Mouse (Mus musculus) small intestine, adult 2 months (tissue): ENCODE results near the gene Dnah10. TPM values are rescaled to one million over a fixed set of nuclear protein-coding genes. Genes with fewer than 3 reads are reported as not detected.

Experiments
- H3K27ac ChIP-seq: fragments of 200-500 bp; 2 replicates; pipeline ENCODE4 v1.5.1; 2012; ENCODE audit warnings: low read depth, low read length, control low read depth, inconsistent platforms; ENCODE audit not compliant: insufficient read depth
- H3K27me3 ChIP-seq: fragments of 200-500 bp; 2 replicates; pipeline ENCODE4 v1.6.1; 2012; ENCODE audit warnings: mild to moderate bottlenecking, moderate library complexity, low read length, inconsistent platforms; ENCODE audit not compliant: control insufficient read depth, insufficient read depth
- H3K36me3 ChIP-seq: fragments of 200-500 bp; 2 replicates; pipeline ENCODE4 v1.6.1; 2012; ENCODE audit warnings: mild to moderate bottlenecking, low read length, control low read depth, inconsistent platforms; ENCODE audit not compliant: control insufficient read depth, insufficient read depth
- H3K4me1 ChIP-seq: fragments of 200-500 bp; 2 replicates; pipeline ENCODE4 v1.6.1; 2012; ENCODE audit warnings: low read length, inconsistent platforms, mixed read lengths; ENCODE audit not compliant: control insufficient read depth, insufficient read depth, insufficient read length
- H3K4me3 ChIP-seq: fragments of 200-500 bp; 2 replicates; pipeline ENCODE4 v1.5.1; 2012; ENCODE audit warnings: low read depth, mild to moderate bottlenecking, control low read depth, inconsistent platforms, low read length, moderate library complexity
- CTCF ChIP-seq: fragments of 200-500 bp; IDR thresholded peaks from 2 replicates; pipeline ENCODE4 v1.5.1; 2012; ENCODE audit warnings: low read depth, mild to moderate bottlenecking, control low read depth, inconsistent platforms, low read length, moderate library complexity, mixed read lengths; ENCODE audit not compliant: insufficient replicate concordance, insufficient read length; ENCODE audit errors: extremely low read depth
- POLR2A ChIP-seq: fragments of 200-500 bp; IDR thresholded peaks from 2 replicates; pipeline ENCODE4 v1.6.1; 2012; ENCODE audit warnings: low read depth, mild to moderate bottlenecking, control low read depth, inconsistent platforms, low read length, moderate library complexity
- WGBS: fragments of 180-500 bp; shearing (Covaris S2); methylation state at CpG from one replicate; pipeline ENCODE4 v1.1.7; 2018; 5-methylcytosine and 5-hydroxymethylcytosine counted together
- polyA plus RNA-seq: library from polyadenylated mRNA; depleted of rRNA; stranded (reverse); fragments of >200 nt; gene quantifications from 2 replicates; pipeline ENCODE4 v1.2.3, GENCODE M21; 2012; rRNA removed

Dnah10 gene
- polyA plus RNA-seq, 1 experiment: 0.10 TPM

DNA sequence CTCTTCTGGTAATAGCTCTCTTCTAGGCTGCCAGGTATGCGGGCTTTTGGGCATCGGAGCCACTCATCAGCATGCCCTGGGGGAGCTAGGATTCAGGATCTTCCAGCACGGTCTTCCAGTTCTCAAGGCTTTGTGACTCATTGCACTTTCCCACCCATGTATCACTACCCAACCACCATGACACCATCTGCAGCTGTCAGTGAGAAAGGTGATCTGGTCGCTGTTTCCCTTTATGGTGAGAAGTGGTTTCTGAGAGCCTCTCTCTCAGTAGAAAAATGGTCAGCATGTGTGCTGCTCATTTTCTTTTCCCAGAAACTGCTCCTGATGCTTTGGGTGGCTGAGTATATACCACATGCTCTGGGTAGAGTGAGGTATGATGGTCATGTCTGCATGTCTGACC lies 154.4 kb downstream of the Dnah10 start:
- TF ChIP-seq POLR2A: no peak
- no peak for TF ChIP-seq CTCF
- 91% methylated on average over 4 of the region's 4 CpGs for WGBS
- Histone ChIP-seq H3K27me3 (no peaks in the 10 kb centered on the region), H3K4me3 (no peak overlapping the region), H3K27ac (no peak overlapping the region), H3K36me3 (peaks cover 5% of the 10 kb centered on the region; the same call in 1 of the 2 replicates), H3K4me1 (no peaks in the 10 kb centered on the region; the same call in 1 of the 2 replicates)

DNA sequence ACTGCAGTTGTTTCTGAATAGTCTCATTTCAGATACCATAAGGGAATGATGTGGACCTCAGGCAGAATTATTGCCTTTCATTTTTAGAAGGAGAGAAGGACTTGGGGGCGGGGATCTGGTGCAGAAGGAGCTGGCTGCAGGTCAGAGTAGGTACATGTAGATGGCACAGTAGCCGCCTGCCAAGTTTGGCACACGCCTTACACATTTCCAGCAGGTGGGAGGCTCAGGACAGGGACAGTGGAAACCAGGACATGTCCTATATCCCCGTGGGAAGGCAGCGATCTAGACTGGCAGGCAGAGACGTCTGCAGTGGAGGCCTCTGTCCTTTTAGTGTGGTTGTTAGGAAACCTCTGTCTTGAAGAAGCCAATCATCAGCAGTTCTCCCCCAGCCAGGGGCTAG lies 154.9 kb downstream of the Dnah10 start:
- no peak overlapping the region for H3K4me3 ChIP-seq
- TF ChIP-seq CTCF (no peak), POLR2A (no peak)
- no peaks in the 10 kb centered on the region; the same call in 1 of the 2 replicates for H3K4me1 ChIP-seq
- peaks cover 8% of the 10 kb centered on the region; the same call in 1 of the 2 replicates for H3K36me3 ChIP-seq
- no peak overlapping the region for H3K27ac ChIP-seq
- H3K27me3 ChIP-seq: no peaks in the 10 kb centered on the region
- WGBS: 78% methylated on average over 6 of the region's 6 CpGs

DNA sequence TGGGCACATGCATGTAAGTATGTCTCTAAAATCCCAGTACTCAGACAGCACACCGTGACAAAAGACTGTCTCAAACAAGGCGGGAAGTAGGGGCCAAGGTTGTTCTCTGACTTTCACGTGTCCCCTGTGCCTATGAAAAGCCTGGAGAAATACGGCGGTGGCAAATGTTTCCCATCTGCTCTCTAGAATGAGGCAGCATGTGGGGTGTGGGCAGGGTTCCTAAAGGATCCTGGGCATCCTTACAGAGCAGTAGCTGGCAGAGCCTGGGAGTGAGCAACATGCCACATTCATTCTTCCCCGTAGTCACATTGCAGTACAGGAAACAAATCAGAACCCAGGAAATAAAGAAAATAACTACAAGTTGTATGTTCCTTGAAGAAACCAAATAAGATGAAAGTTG lies 159.0 kb downstream of the Dnah10 start:
- Histone ChIP-seq H3K36me3 (peaks cover 27% of the 10 kb centered on the region), H3K4me1 (no peaks in the 10 kb centered on the region; the same call in 1 of the 2 replicates), H3K27ac (no peak overlapping the region), H3K27me3 (no peaks in the 10 kb centered on the region), H3K4me3 (no peak overlapping the region)
- no peak for TF ChIP-seq CTCF
- no peak for TF ChIP-seq POLR2A
- 95% methylated on average over 6 of the region's 6 CpGs for WGBS

Other genes starting within 250 kb of the Dnah10 start
- 24.3 and 29.3 TPM in 2 replicates for gene Rilpl2, start 246.7 kb upstream of the Dnah10 start, polyA plus RNA-seq
- 1.2 and 1.8 TPM in 2 replicates for gene Snrnp35, start 242.0 kb upstream of the Dnah10 start, polyA plus RNA-seq
- gene Rilpl1, start 193.7 kb upstream of the Dnah10 start, polyA plus RNA-seq: 2.3 and 2.9 TPM in 2 replicates
- gene Tmed2, start 184.4 kb upstream of the Dnah10 start, polyA plus RNA-seq: 182 and 188 TPM in 2 replicates
- gene Ddx55, start 172.2 kb upstream of the Dnah10 start, polyA plus RNA-seq: 8.7 and 12.1 TPM in 2 replicates
- 9.1 and 12.5 TPM in 2 replicates for gene Eif2b1, start 146.0 kb upstream of the Dnah10 start, polyA plus RNA-seq
- gene Gtf2h3, start 145.9 kb upstream of the Dnah10 start, polyA plus RNA-seq: 8.5 and 20.0 TPM in 2 replicates
- gene Atp6v0a2, start 96.5 kb upstream of the Dnah10 start, polyA plus RNA-seq: 56.9 and 170 TPM in 2 replicates
- 5.9 and 10.5 TPM in 2 replicates for gene Ccdc92, start 137.3 kb downstream of the Dnah10 start, polyA plus RNA-seq
- gene Zfp664, start 137.6 kb downstream of the Dnah10 start, polyA plus RNA-seq: 7.1 and 11.3 TPM in 2 replicates